Mouse (Mus musculus): ENCODE results near the gene Mad1l1.

Gene Mad1l1

GRCm38 (mm10) chr5:140221016-140221650 is 100.2 kb downstream of the Mad1l1 start:
- ATAC-seq (ENCODE audit: insufficient number of reproducible peaks, low FRiP score, low TSS enrichment), result no peak

- no peak for ATAC-seq (ENCODE audit: insufficient number of reproducible peaks, low FRiP score, low TSS enrichment)
These were observed 102.1 kb downstream of the Mad1l1 start for GRCm38 (mm10) chr5:140219252-140219651.

GRCm38 (mm10) chr5:140217900-140218299 is 103.5 kb downstream of the Mad1l1 start:
- 0 out of 2 replicates have a peak, but pooled peaks have one; percentile 36 for ATAC-seq (ENCODE audit: insufficient number of reproducible peaks, low FRiP score, low TSS enrichment)

- ATAC-seq (ENCODE audit: insufficient number of reproducible peaks, low FRiP score, low TSS enrichment), result no peak
These were observed 104.3 kb downstream of the Mad1l1 start for GRCm38 (mm10) chr5:140217083-140217482.

DNA sequence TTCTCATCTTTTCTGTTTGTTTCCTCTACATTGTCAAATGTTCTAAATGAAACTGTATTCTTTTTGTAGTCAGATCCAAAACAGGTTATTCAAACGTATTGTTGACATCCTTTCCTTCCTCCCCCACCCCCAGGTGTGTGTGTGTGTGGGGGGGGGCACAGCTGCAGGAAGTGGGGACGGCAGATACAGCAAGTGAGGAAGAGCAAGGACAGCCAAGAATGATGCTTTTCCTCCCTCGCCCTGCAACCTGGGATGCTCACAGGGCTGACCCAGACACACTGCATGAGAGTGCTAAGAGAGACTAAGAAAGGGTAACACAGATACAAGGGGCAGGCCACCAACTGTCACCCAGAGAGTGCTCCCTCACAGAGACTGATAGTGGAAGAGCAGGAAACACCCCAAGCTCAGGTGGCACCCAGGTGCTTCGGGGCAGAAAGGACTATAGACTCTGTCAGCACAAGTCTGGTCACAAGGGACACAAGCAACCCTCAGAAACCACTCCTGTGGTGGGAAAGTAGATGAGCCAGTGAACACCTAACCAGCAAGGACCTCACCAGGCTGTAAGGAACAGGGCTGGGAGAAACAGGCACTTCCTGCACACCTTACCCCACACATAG is 105.8 kb downstream of the Mad1l1 start:
- ATAC-seq (ENCODE audit: insufficient number of reproducible peaks, low FRiP score, low TSS enrichment), result no peak

- no peak for ATAC-seq (ENCODE audit: insufficient number of reproducible peaks, low FRiP score, low TSS enrichment)
These were observed 108.4 kb downstream of the Mad1l1 start for GRCm38 (mm10) chr5:140213001-140213400.

GRCm38 (mm10) chr5:140210417-140211184 is 110.8 kb downstream of the Mad1l1 start:
- ATAC-seq (ENCODE audit: insufficient number of reproducible peaks, low FRiP score, low TSS enrichment), result no peak

DNA sequence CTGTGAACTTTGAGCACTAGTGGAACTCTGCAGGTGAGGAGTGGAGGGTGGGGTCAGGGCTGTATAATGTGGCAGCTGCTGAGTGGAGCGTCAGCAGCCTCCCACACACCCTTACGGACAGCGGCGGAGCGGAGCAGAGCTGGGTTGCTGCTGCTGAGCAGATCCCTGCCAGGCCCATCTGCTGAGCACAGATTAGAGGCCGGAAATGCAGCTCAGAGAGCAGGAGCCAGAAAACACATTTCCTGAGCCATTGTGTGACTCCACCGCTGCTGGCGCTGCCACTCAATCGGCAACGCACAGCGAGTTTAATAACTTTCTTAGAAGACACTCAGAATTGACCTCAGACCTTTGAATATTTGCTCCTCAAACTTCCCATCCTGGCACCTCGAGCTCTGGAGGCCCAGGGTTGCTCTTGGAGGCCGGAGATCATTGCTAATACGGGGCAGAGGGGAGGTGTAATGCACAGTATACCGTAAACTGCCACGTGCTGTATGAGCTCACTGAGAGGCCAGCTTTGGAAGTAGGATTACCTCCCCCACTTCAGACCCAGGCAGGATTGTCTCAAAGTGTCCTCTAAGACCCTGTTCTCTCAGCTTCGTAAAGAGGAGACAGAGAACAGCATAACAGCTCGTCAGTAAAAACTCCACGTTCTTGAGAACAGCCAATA is 112.5 kb downstream of the Mad1l1 start:
- ATAC-seq (ENCODE audit: insufficient number of reproducible peaks, low FRiP score, low TSS enrichment), result no peak

- ATAC-seq (ENCODE audit: insufficient number of reproducible peaks, low FRiP score, low TSS enrichment), result no peak
These were observed 114.3 kb downstream of the Mad1l1 start for GRCm38 (mm10) chr5:140206726-140207703.

DNA sequence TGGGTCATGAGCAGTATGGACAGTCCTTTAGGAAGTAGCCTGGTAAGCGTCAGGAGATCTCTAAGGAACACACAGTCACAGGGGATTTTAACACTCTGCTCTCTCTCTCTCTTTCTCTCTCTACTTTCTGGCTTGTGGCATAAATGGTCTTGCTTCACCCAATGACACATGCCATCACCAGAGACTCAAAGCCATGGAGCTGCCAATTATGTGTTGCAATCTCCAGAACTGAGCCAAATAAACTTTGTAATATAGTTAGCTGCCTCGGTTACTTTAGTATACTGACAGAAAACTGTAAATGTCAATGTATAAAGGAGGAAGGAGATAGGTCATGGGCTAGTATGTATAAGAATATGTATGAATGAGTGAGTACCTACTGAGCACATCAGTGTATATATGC is 115.4 kb downstream of the Mad1l1 start:
- no peak for ATAC-seq (ENCODE audit: insufficient number of reproducible peaks, low FRiP score, low TSS enrichment)

DNA sequence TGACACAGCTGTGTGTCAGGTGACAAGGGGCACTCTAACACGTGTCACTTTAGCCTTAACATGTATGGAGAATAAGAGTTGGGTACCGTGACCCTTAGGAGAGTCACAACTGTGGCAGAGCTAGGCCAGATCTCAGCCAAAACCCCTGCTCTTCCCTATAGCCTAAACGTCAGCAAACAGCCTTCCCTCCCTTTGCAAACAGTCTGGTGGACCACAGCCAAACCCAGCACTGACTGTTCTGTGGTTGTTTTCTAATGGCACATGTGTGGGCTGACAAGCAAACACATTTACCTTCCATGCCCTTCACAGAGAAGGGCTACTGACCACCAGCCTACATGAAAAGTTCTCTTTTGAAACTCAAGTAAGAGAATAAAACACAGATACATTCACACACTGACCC is 116.9 kb downstream of the Mad1l1 start:
- ATAC-seq (ENCODE audit: insufficient number of reproducible peaks, low FRiP score, low TSS enrichment), result no peak

- no peak for ATAC-seq (ENCODE audit: insufficient number of reproducible peaks, low FRiP score, low TSS enrichment)
These were observed 117.3 kb downstream of the Mad1l1 start for GRCm38 (mm10) chr5:140204037-140204436.

DNA sequence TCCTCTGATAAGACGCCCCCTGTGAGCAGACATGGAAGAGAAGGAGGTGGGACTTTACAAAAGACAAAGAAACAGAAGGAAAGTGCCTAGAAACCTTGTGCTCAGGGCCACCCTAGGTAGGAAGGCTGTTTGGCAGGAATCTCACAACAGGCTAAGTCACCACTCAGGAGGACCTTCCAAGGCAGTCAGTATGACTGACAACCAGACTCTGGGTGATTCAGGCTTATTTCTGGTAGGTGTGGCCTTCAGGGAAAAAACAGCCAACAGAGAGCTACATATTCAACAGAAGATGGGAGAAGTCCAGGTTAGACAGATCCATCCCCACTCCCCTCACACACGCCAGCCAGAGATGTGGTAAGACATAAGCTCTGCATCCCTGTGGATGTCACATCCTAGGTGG is 118.9 kb downstream of the Mad1l1 start:
- no peak for ATAC-seq (ENCODE audit: insufficient number of reproducible peaks, low FRiP score, low TSS enrichment)

DNA sequence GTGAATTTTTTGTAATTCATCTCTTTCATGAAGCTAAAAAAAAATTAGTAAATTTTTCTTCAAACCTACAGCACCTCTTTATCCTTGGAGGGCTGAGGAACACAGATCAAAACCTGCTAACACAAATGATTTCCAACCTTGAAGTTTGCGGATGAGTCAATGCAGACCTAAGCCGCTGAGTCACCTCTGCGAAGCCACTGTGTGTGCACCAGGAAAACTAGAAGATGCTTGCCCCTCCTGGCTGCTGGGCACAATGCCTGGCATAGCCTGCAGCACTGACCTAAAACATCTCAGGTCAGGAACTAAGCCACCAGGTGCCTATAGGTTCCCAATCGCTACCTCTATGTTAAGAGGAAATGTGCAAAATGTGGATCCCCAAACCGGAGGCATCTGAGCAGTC is 119.8 kb downstream of the Mad1l1 start:
- ATAC-seq (ENCODE audit: insufficient number of reproducible peaks, low FRiP score, low TSS enrichment), result no peak

- no peak for ATAC-seq (ENCODE audit: insufficient number of reproducible peaks, low FRiP score, low TSS enrichment)
These were observed 120.2 kb downstream of the Mad1l1 start for GRCm38 (mm10) chr5:140201109-140201508.

GRCm38 (mm10) chr5:140197705-140198104 is 123.6 kb downstream of the Mad1l1 start:
- no peak for ATAC-seq (ENCODE audit: insufficient number of reproducible peaks, low FRiP score, low TSS enrichment)

DNA sequence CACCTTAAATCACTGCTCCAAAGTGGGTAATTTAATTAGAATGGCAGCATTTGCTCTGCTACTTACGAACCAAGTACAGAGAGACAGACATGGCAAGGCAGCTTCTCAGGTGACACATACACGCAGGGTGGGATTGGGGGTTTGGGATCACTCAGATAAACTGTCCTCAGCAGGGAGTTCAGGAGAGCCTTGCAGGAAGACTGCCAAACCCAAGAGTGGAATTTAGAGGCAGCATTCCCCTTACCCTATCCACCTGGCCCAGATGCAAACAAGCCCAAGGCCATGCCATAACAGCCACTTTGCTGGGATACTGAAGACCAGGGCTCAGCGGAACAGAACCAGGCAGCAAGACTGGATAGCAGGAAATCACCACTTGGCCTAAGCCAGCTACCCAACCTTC is 124.9 kb downstream of the Mad1l1 start:
- ATAC-seq (ENCODE audit: insufficient number of reproducible peaks, low FRiP score, low TSS enrichment), result no peak

- no peak for ATAC-seq (ENCODE audit: insufficient number of reproducible peaks, low FRiP score, low TSS enrichment)
These were observed 127.2 kb downstream of the Mad1l1 start for GRCm38 (mm10) chr5:140194173-140194572.

DNA sequence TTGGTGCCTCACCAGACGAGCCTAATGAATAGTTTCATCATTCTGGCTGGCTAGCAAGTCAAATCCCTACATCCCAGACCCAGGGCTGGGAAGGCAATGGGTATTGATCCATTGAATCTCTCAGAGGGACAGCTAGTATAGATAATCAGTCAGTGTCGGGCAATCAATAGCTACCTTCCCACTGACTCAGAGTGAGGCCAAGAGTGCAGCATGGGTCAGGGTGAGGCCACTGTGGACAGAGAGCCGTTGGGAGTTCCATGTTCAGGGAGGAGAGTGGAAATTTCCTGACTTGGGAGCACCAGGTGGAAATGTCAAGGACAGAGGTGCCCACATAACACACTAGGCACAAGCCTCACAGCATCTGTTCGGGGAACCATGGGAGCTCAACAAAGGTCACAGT is 129.8 kb downstream of the Mad1l1 start:
- no peak for ATAC-seq (ENCODE audit: insufficient number of reproducible peaks, low FRiP score, low TSS enrichment)

DNA sequence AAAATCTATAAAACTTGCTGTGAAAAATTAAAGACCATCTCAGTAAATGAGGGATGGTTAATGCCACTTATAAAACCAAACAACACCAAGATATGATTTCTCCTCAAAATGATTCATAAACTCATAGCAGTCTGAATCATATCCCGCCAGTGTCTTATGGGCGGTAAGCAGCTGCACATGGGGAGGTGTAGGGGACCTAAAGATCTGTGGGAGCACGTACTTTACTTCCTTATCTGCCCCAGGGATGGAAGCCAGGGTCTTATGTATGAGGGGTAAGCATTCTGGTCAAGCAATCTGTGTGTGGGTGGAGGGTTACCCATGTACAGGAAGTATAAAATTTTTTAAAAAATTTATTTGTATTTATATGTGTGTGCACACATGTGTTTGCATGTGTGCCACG is 135.0 kb downstream of the Mad1l1 start:
- ATAC-seq (ENCODE audit: insufficient number of reproducible peaks, low FRiP score, low TSS enrichment), result no peak

Measured in cerebellum, adult (tissue).